Mouse (Mus musculus): Measurements from ENCODE around the gene Cnih2. TPM values are rescaled to one million over a fixed set of nuclear protein-coding genes. Genes with fewer than 3 reads are reported as not detected.

Cnih2 gene
- total RNA-seq, 2 experiments from 2014 or later: 11.4 to 15.2 TPM

DNA sequence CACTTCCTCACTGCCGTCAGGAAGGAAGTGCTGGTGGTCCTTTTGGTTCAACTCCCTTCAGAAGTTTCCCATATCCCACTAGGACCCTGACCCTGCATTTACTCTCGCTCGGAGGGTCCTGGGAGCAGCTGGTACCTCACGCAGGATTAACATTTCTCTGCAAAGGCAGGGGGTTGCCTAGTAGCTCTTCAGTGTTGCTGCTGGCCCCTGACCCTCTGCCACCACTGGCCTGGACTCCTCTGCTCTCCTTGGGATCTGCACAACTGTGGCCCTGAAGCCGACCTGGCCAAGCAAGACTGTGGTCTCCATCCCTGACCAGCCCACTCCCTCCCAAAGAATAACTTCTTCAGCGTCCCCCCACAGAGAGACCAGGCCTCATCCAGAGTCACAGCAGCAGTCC is 49.0 kb downstream of the Cnih2 start:
- DNase-seq (ENCODE audit: low spot score in 2 of 2): no peak

- DNase-seq (ENCODE audit: low spot score in 2 of 2): no peak
These were observed 49.9 kb downstream of the Cnih2 start for GRCm38 (mm10) chr19:5048138-5049056.

DNA sequence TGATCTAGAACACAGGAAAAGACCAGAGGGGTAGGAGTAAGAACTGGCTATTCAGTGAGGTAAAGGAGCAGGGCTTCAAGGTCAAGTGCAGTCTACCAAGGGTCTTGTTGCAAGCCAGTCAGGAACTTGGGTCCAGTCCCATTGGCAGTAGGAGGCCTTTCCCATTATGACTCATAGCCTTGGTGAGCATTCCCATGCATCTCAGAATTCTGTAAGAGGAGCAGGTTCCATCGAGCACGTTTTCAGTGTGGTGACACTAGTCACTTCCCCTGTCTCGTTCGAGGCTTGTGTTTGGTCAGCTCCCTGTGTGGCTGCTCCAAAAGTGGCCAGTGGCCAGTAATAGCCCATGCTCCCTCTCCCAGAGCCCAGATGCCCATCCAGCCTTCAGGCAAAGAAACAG is 52.8 kb downstream of the Cnih2 start:
- DNase-seq (ENCODE audit: low spot score in 2 of 2): no peak

Other genes starting within 250 kb of the Cnih2 start
- gene Ctsf, start 243.4 kb downstream of the Cnih2 start, total RNA-seq (2021): 100 to 1,000 TPM; 256 to 274 TPM
- gene Actn3, start 220.6 kb downstream of the Cnih2 start, total RNA-seq (2021): 10 to 100 TPM in 1 of 2 experiments, 1 to 10 TPM in 1; 8.5 to 35.5 TPM
- 10 to 100 TPM; 19.5 to 19.7 TPM for gene Zdhhc24, start 219.9 kb downstream of the Cnih2 start, total RNA-seq (2021)
- gene Bbs1, start 191.9 kb downstream of the Cnih2 start, total RNA-seq (2021): 10 to 100 TPM; 13.1 to 15.5 TPM
- 100 to 1,000 TPM; 110 to 113 TPM for gene Dpp3, start 170.2 kb downstream of the Cnih2 start, total RNA-seq (2021)
- 1 to 10 TPM; 6.7 to 7.3 TPM for gene Peli3, start 155.4 kb downstream of the Cnih2 start, total RNA-seq (2021)
- 10 to 100 TPM; 58.8 to 68.9 TPM for gene Mrpl11, start 136.4 kb downstream of the Cnih2 start, total RNA-seq (2021)
- gene Npas4, start 108.2 kb downstream of the Cnih2 start, total RNA-seq (2021): under 1 TPM; 0.71 to 0.78 TPM
- 1 to 10 TPM; 6.6 to 7.2 TPM for gene Slc29a2, start 74.7 kb downstream of the Cnih2 start, total RNA-seq (2021)
- 10 to 100 TPM; 48.0 to 49.0 TPM for gene B4gat1, start 59.7 kb downstream of the Cnih2 start, total RNA-seq (2021)
- gene AC124502.3, start 59.6 kb downstream of the Cnih2 start, total RNA-seq (2021): 1 to 10 TPM; 1.3 to 2.0 TPM
- 10 to 100 TPM; 29.6 to 35.1 TPM for gene Brms1, start 57.2 kb downstream of the Cnih2 start, total RNA-seq (2021)
- 1 to 10 TPM; 5.1 TPM for gene Rin1, start 48.0 kb downstream of the Cnih2 start, total RNA-seq (2021)
- gene Cd248, start 30.4 kb downstream of the Cnih2 start, total RNA-seq (2021): 10 to 100 TPM; 45.8 to 47.6 TPM
- 1 to 10 TPM; 3.8 to 4.9 TPM for gene Tmem151a, start 13.0 kb downstream of the Cnih2 start, total RNA-seq (2021)
- 10 to 100 TPM; 68.4 to 72.5 TPM for gene Yif1a, start 10.0 kb downstream of the Cnih2 start, total RNA-seq (2021)
- 100 to 1,000 TPM; 168 to 173 TPM for gene Rab1b, start 8.6 kb upstream of the Cnih2 start, total RNA-seq (2021)
- gene Klc2, start 20.0 kb upstream of the Cnih2 start, total RNA-seq (2021): 10 to 100 TPM; 39.5 to 45.3 TPM
- gene Pacs1, start 174.6 kb upstream of the Cnih2 start, total RNA-seq (2021): 10 to 100 TPM; 35.0 to 39.4 TPM
- gene Sf3b2, start 196.9 kb upstream of the Cnih2 start, total RNA-seq (2021): 100 to 1,000 TPM; 210 to 224 TPM
- gene Gal3st3, start 199.8 kb upstream of the Cnih2 start, total RNA-seq (2021): under 1 TPM; 0.45 to 0.67 TPM
- gene Catsper1, start 237.2 kb upstream of the Cnih2 start, total RNA-seq (2021): not detected

All from adrenal gland, postnatal 4 days (tissue).